Mouse (Mus musculus) heart, adult 2 months (tissue): ENCODE measurements around the gene Zfp566. TPM values are rescaled to one million over a fixed set of nuclear protein-coding genes. Genes with fewer than 3 reads are reported as not detected.

ENCODE experiments used
- DNase-seq, 2 experiments: peaks; one replicate each; pipeline ENCODE4 v3.0.0; 2021
- H3K27ac ChIP-seq: fragments of 200-600 bp; 2 replicates; pipeline ENCODE4 v1.8.1; 2022
- H3K27me3 ChIP-seq: fragments of 200-500 bp; 2 replicates; pipeline ENCODE4 v1.6.1; 2012; ENCODE audit warnings: mild to moderate bottlenecking, low read length, inconsistent platforms, mixed read lengths; ENCODE audit not compliant: control insufficient read depth, insufficient read depth
- H3K36me3 ChIP-seq: fragments of 200-500 bp; 2 replicates; pipeline ENCODE4 v1.6.1; 2012; ENCODE audit warnings: low read length, inconsistent platforms; ENCODE audit not compliant: control insufficient read depth, insufficient read depth
- H3K4me1 ChIP-seq: fragments of 200-500 bp; 2 replicates; pipeline ENCODE4 v1.6.1; 2011; ENCODE audit warnings: low read length; ENCODE audit not compliant: control insufficient read depth, insufficient read depth
- H3K4me3 ChIP-seq: fragments of 200-600 bp; 2 replicates; pipeline ENCODE4 v1.8.1; 2022
- H3K79me2 ChIP-seq: fragments of 200-500 bp; replicated peaks from 2 replicates; pipeline ENCODE4 v1.6.1; 2012; ENCODE audit warnings: mild to moderate bottlenecking, inconsistent platforms, low read length, moderate library complexity, mixed read lengths; ENCODE audit not compliant: control insufficient read depth, insufficient read depth
- H3K9ac ChIP-seq: fragments of 200-500 bp; 2 replicates; pipeline ENCODE4 v1.6.1; 2012; ENCODE audit warnings: low read depth, mild to moderate bottlenecking, control low read depth, inconsistent platforms, low read length, mixed read lengths
- CTCF ChIP-seq: fragments of 200-600 bp; IDR thresholded peaks from 2 replicates; pipeline ENCODE4 v1.8.1; 2022; ENCODE audit warnings: antibody characterized with exemption, mild to moderate bottlenecking, moderate library complexity
- EP300 ChIP-seq: fragments of 200-500 bp; IDR thresholded peaks from 2 replicates; pipeline ENCODE4 v1.6.1; 2011; ENCODE audit warnings: low read depth, low read length, control low read depth; ENCODE audit not compliant: insufficient read depth
- POLR2A ChIP-seq: fragments of 200-500 bp; IDR thresholded peaks from 2 replicates; pipeline ENCODE4 v1.6.1; 2011; ENCODE audit warnings: mild to moderate bottlenecking, low read depth, low read length, control low read depth; ENCODE audit not compliant: insufficient read depth
- WGBS: fragments of 180-500 bp; shearing (Covaris S2); methylation state at CpG from one replicate; pipeline ENCODE4 v1.1.7; 2018; 5-methylcytosine and 5-hydroxymethylcytosine counted together
- intact Hi-C: fragments of 180-260 bp; cut with DNase I; formaldehyde crosslinking; loops from one replicate; pipeline ENCODE4 v1.15.1; 2025
- long read RNA-seq: library from polyadenylated mRNA; stranded (forward); transcript quantifications from one replicate; pipeline ENCODE4 v2.0.0, GENCODE M21; 2021
- polyA plus RNA-seq: library from polyadenylated mRNA; depleted of rRNA; stranded (reverse); fragments of >200 nt; gene quantifications from 2 replicates; pipeline ENCODE4 v1.2.3, GENCODE M21; 2012; rRNA removed
- total RNA-seq, 2 experiments: library from RNA; stranded (reverse); gene quantifications; 2 replicates each; pipeline ENCODE4 v1.2.3; 2021

The Zfp566 gene
- total RNA-seq (1 to 10 TPM; 1.4 to 2.0 TPM), polyA plus RNA-seq (1.7 and 1.9 TPM in 2 replicates)
- long read RNA-seq, partial matches to known transcripts, result 0 of 2 reads
- long read RNA-seq, other reads (novel, unspliced or antisense), result 0 of 2 reads

DNA sequence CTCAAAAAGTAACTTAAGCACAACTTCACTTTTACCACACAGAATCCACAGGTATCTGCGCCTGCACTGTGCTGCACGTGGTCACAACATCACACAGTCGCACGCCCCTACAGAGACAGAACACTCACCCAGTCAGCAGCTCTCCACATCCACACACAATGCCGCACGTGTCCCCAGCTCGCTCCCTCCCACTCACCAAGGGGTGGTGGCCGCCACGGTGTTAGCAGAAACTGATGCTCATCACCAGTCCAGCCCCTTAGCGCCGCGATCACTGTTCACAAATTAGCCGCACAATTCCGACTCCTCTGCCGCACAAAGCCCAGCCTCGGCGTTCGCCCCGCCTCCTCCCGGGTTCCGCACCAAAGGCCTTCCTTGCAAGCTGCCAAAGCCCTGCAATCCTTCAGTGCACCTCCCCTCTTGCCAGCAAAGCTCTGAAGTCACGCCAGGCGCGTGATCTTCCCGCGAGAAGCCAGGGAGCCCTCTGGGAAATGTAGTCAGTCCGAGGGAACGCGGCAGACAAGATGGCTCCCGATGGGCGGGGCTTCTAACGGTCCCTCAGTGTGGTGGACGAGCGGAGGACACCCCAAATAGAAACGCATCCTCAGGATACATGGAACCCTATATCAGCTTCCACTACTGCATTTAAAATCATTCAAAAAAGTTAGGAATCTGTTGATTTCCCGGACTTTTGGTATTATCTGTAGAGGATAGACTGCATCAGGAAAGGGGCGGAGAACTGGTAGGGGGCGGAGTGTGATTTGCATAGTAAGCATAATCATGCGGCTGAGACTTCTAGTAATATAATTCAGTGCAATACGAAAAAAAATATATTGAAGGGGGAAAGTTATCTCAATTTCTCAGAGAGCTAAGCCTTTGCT lies at the start of gene Zfp566, which contains the start of gene Gm26920:
TSS of gene Zfp566 (minus strand) at position 436 of the 878 bp plus-strand sequence.
TSS of gene Gm26920 (minus strand) at position 319 of the 878 bp plus-strand sequence.
- peak within 1 kb of the TSS; percentile 86 for H3K4me3 ChIP-seq
- H3K27ac ChIP-seq, result peak within 1 kb of the TSS; percentile 73
- DNase-seq, result peak; percentile 96 to 97
- H3K4me1 ChIP-seq, result peaks cover 3% of the 10 kb centered on the region
- intact Hi-C loops, result loop anchor here (2.0 to 5.0 kb wide), 2 partner anchors 40 to 183 kb away; partner anchors contain the start of genes Zfp14, Zfp27 and Zfp383
- no peaks in the 10 kb centered on the region for H3K79me2 ChIP-seq
- TF ChIP-seq POLR2A (peak; percentile 85), CTCF (no peak), EP300 (peak; percentile 70; the same call in 1 of the 2 replicates)
- no peaks in the 10 kb centered on the region for H3K36me3 ChIP-seq
- under 1% methylated on average over 40 of the region's 40 CpGs for WGBS
- H3K9ac ChIP-seq, result peak within 1 kb of the TSS; percentile 67
- H3K27me3 ChIP-seq, result no peaks in the 10 kb centered on the region

DNA sequence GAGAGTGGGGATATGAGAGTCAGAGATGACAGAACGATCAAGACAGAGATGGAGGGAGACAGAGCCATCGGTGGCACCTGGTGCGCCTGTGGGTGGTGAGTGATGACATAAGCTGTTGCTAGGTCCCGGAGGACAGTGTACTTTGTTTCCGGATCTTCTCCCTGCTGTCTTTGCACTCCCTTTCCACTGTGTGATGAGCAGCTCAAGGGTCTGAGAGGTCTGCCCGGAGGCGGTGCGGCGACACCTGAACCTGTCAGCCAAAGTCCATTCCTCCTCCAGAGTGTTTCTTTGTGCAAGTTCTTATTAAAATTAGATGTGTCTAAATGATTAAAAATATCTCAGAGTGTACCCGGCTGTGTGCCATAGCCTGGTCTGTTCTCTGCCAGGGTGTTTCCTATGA lies 46.5 kb upstream of the Zfp566 start:
- DNase-seq, result no peak
- H3K79me2 ChIP-seq, result no peaks in the 10 kb centered on the region
- no peaks in the 10 kb centered on the region for H3K4me1 ChIP-seq
- WGBS, result 91% methylated on average over 10 of the region's 10 CpGs
- peaks cover 2% of the 10 kb centered on the region; the same call in 1 of the 2 replicates for H3K36me3 ChIP-seq
- no peaks in the 10 kb centered on the region for H3K27me3 ChIP-seq
- H3K9ac ChIP-seq, result no peak overlapping the region
- no peak overlapping the region for H3K27ac ChIP-seq
- TF ChIP-seq EP300, result no peak
- TF ChIP-seq POLR2A, result no peak
- TF ChIP-seq CTCF, result no peak
- H3K4me3 ChIP-seq, result no peak overlapping the region
- intact Hi-C loops, result no loop called here

DNA sequence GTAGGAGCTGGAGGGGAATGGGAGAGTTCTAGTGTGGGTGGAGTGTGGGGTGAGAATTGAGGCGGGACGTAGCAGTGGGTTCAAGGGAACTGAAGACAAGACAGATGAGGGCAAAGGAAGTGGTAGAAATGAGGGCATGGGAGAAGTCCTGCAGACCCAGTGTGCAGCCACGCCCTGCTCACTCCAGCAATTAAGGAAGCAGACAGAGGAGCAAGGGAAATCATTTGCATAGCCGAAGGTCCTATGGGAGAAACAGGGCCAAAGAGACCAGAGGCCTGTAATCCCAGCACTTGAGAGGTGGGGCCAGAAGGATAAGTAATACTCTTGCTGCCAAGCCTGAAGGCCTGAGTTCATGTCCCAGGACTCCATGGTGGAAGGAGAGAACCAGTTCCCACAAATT lies 42.1 kb upstream of the Zfp566 start:
- no peak for TF ChIP-seq POLR2A
- no peak for TF ChIP-seq EP300
- no peak for TF ChIP-seq CTCF
- Histone ChIP-seq H3K27me3 (no peaks in the 10 kb centered on the region), H3K36me3 (peaks cover 2% of the 10 kb centered on the region; the same call in 1 of the 2 replicates), H3K27ac (no peak overlapping the region), H3K9ac (no peak overlapping the region), H3K79me2 (no peaks in the 10 kb centered on the region), H3K4me1 (no peaks in the 10 kb centered on the region), H3K4me3 (no peak overlapping the region)
- DNase-seq, result no peak
- intact Hi-C loops, result no loop called here
- 95% methylated on average over 4 of the region's 4 CpGs for WGBS

DNA sequence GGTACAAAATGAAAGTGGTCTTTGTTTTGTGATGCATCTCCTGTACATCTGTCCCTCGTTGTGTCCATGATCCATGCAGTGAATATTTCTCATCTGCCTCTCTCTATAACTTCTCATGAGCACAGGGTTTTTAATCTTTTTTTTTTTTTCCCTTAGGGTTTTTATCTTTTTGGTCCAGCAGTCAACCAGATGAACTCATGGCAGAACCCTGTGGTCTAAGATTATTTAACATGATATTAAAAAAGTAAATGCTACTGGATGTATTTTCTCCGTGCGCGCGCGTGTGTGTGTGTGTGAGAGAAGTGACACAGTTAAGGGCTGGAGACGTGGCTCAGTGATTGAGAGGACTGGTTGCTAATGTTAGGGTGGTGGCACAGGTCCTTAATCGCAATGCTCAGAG lies 39.6 kb upstream of the Zfp566 start:
- peaks cover 2% of the 10 kb centered on the region; the same call in 1 of the 2 replicates for H3K36me3 ChIP-seq
- H3K9ac ChIP-seq, result no peak overlapping the region
- WGBS, result 96% methylated on average over 8 of the region's 8 CpGs
- H3K4me1 ChIP-seq, result no peaks in the 10 kb centered on the region
- H3K4me3 ChIP-seq, result no peak overlapping the region
- no peaks in the 10 kb centered on the region for H3K79me2 ChIP-seq
- no peak for TF ChIP-seq POLR2A
- TF ChIP-seq EP300, result no peak
- no peak for TF ChIP-seq CTCF
- H3K27ac ChIP-seq, result no peak overlapping the region
- DNase-seq, result no peak
- intact Hi-C loops, result no loop called here
- H3K27me3 ChIP-seq, result no peaks in the 10 kb centered on the region

DNA sequence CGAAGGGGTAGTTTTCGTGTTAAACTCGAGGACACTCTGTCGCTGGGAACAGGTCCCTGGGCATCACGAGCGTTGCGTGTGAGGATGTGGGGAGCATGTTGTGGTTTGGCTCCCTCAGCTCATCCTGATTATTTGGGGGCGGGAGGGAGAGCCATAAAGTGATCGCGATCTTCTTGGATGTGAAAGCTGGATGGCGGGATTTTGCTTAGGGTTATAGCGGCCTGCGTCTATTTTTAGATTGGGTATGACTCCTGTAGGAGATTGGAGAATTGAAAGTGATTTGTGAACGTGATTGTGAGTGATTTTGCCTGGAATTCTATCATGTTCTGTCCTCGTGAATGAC lies 31.8 kb upstream of the Zfp566 start:
- Histone ChIP-seq H3K27me3 (no peaks in the 10 kb centered on the region), H3K9ac (peak overlapping the region; percentile 61), H3K4me1 (no peaks in the 10 kb centered on the region), H3K27ac (peak overlapping the region; percentile 85), H3K4me3 (peak overlapping the region; percentile 89), H3K79me2 (no peaks in the 10 kb centered on the region), H3K36me3 (no peaks in the 10 kb centered on the region)
- intact Hi-C loops, result loop anchor here (5.0 kb wide), 2 partner anchors 35 to 95 kb away; no protein-coding TSS in a partner anchor
- WGBS, result 1% methylated on average over 15 of the region's 15 CpGs
- no peak for DNase-seq
- TF ChIP-seq CTCF (no peak), EP300 (no peak), POLR2A (no peak)
